Comparison of ENCODE assay signal across 14 mouse cellular contexts in genomic region chr10:86279579-86280168, GRCm38 (mm10).
"Had no signal": no experiment of that assay in that cellular context is flagged by ENCODE, and none has a peak within 500 bp of the region (broad histone marks: within the 10 kb centered on the region; RNA-seq: fewer than 3 reads in every experiment).

No protein-coding gene starts in this region.

- H3K27me3 ChIP-seq: midbrain, embryonic 12.5 days; neural tube, embryonic 13.5 days had no signal

- H3K36me3 ChIP-seq: midbrain, embryonic 12.5 days; neural tube, embryonic 13.5 days had no signal

- ATAC-seq: midbrain, embryonic 16.5 days had no signal

- H3K9me3 ChIP-seq: midbrain, embryonic 12.5 days; neural tube, embryonic 13.5 days had no signal

- H3K27ac ChIP-seq: liver, embryonic 14.5 days; midbrain, embryonic 12.5 days; neural tube, embryonic 13.5 days had no signal

- DNase-seq: kidney, adult 18-20 months; kidney, postnatal 10 days; kidney, postnatal 4 days; liver; lung, adult 18-20 months; right cerebral cortex, adult 18-20 months; right cerebral cortex, postnatal 4 days; spleen, adult 18-20 months; thymus, adult 2 months; thymus, postnatal 25 days had no signal

- H3K9ac ChIP-seq: liver, embryonic 14.5 days; midbrain, embryonic 12.5 days; neural tube, embryonic 13.5 days had no signal

- H3K4me2 ChIP-seq: midbrain, embryonic 12.5 days; neural tube, embryonic 13.5 days had no signal

- H3K4me1 ChIP-seq: midbrain, embryonic 12.5 days; neural tube, embryonic 13.5 days had no signal

- H3K4me3 ChIP-seq: midbrain, embryonic 12.5 days; neural tube, embryonic 13.5 days had no signal
